Mouse (Mus musculus): ENCODE results near the gene Dedd2. TPM values are rescaled to one million over a fixed set of nuclear protein-coding genes. Genes with fewer than 3 reads are reported as not detected.
A peak's percentile ranks its signal among the peaks of the same experiment; 100 is the strongest.

Dedd2 gene
- polyA plus RNA-seq, 1 experiment = 109 TPM

DNA sequence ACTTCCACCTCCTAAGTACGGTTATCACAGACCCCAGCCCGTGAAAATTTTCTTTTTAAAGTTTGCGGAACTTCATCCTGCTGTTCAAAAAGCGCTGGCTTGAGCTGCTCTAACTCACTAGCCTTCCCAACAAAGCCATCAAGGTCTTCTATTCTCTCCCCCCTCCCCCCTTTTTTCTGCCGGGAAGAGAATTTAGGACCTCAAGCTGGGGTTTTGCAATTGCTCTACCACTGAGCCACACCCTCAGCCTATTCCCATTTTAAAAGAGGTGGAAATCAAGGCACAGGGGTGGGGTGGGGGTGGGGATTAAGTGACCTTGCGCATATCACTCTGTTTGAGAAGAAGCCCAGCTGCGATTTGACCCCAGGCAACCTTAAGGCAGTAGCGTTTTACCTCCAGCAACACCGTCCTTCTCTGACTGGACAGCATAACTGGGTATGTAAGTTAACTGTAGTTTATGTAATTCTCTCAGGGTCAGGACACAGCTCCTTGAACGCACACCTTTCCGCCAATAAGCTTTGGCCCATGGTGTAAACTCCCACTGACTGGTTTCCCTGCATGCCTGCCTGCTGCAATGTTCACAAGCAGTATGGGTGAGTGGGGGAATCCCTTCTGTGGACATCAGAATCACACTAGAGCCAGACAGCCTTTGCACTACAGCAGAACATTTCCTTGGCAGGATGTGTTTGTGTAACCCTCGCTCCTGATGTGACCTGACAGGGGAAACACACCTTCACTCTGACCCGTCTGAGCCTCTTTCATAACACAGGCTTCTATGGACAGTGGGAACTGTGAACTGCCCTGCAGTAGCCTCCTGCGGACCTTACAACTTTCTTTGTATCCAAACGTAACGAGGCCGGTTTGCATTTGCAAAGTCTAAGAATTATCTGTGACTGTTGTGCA lies 43.8 kb upstream of the Dedd2 start:
- TF ChIP-seq CTCF (IDR thresholded peaks at IDR 0.05; ENCODE audit: control insufficient read depth, insufficient read depth, low read length) = no peak
- no peak for TF ChIP-seq POLR2A (IDR thresholded peaks at IDR 0.05; ENCODE audit: borderline replicate concordance, control insufficient read depth, low read depth, low read length)
- H3K4me3 ChIP-seq (replicated peaks; ENCODE audit: control insufficient read depth, low read depth, low read length) = no peak overlapping the region
- 75% methylated on average over 17 of the region's 17 CpGs for WGBS
- no peak overlapping the region for H3K27ac ChIP-seq (ENCODE audit: control insufficient read depth, insufficient read depth, low read depth, low read length, poor library complexity)
- H3K4me1 ChIP-seq (ENCODE audit: control insufficient read depth, insufficient read depth, low read length) = peaks cover 1% of the 10 kb centered on the region; the same call in 1 of the 2 replicates

GRCm38 (mm10) chr7:25261896-25262295 lies 41.5 kb upstream of the Dedd2 start:
- H3K4me3 ChIP-seq (replicated peaks; ENCODE audit: control insufficient read depth, low read depth, low read length) = no peak overlapping the region
- no peak for TF ChIP-seq POLR2A (IDR thresholded peaks at IDR 0.05; ENCODE audit: borderline replicate concordance, control insufficient read depth, low read depth, low read length)
- no peak for TF ChIP-seq CTCF (IDR thresholded peaks at IDR 0.05; ENCODE audit: control insufficient read depth, insufficient read depth, low read length)
- 62% methylated on average over 1 of the region's 1 CpGs for WGBS
- no peak overlapping the region for H3K27ac ChIP-seq (ENCODE audit: control insufficient read depth, insufficient read depth, low read depth, low read length, poor library complexity)
- H3K4me1 ChIP-seq (ENCODE audit: control insufficient read depth, insufficient read depth, low read length) = peaks cover under 1% of the 10 kb centered on the region; the same call in 1 of the 2 replicates

DNA sequence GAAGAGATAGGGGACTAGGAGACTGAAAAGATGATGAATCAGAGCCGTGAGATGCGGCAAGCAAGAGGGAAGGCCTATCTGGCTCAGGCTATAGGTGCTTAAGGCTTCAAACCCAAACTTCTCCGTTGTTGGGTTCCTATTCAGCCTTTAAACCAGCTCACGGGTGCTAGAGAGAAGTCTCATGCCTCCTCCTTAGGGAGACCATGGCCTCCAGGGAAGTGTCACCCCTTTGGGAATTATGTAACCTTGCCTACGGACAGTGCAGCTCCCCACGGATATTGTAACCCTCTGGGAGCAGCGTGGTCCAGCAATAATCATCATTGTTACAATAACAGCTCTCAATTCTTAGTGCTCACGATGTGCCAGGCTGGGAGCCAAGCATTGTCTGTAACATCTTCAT lies 31.4 kb upstream of the Dedd2 start:
- WGBS = 37% methylated on average over 8 of the region's 8 CpGs
- Histone ChIP-seq H3K4me3 (replicated peaks; ENCODE audit: control insufficient read depth, low read depth, low read length) (no peak overlapping the region), H3K27ac (ENCODE audit: control insufficient read depth, insufficient read depth, low read depth, low read length, poor library complexity) (no peak overlapping the region), H3K4me1 (ENCODE audit: control insufficient read depth, insufficient read depth, low read length) (no peaks in the 10 kb centered on the region)
- TF ChIP-seq CTCF (IDR thresholded peaks at IDR 0.05; ENCODE audit: control insufficient read depth, insufficient read depth, low read length) (no peak), POLR2A (IDR thresholded peaks at IDR 0.05; ENCODE audit: borderline replicate concordance, control insufficient read depth, low read depth, low read length) (no peak)

DNA sequence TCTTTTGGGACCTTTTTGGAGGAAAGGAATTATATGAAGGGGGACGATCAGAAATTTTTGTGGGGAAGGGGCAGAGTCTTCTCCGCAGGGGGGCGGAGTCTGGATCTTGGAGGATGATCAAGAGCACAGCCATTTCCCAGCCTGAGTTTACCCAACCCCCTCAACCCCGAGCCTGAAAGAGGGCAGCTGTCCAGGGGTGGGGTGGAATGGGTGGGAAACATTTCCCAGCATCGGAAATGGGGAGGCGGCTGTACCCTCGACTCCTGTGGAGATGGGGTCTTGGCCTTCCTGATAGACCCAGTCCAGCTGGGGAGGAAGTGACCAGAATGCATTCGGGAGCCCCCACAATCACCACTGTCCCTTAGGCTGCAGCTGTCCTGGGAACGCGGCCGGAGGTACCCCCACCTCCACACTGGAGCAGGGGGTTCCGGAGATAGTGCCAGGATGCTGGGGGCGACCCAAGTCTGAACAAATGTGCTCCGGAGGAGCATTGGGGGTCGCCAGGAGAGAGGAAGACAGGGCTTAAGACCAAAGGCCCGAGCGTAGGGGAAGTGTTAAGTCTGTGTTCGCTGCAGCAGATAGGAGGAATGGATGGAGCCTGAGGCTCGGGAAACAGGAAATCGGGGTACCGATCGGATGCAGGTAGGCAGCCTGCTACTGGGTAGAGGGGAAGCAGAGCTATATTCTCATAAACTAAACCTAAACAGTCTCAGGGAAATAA lies 30.8 kb upstream of the Dedd2 start:
- no peak for TF ChIP-seq CTCF (IDR thresholded peaks at IDR 0.05; ENCODE audit: control insufficient read depth, insufficient read depth, low read length)
- no peak for TF ChIP-seq POLR2A (IDR thresholded peaks at IDR 0.05; ENCODE audit: borderline replicate concordance, control insufficient read depth, low read depth, low read length)
- Histone ChIP-seq H3K27ac (ENCODE audit: control insufficient read depth, insufficient read depth, low read depth, low read length, poor library complexity) (no peak overlapping the region), H3K4me1 (ENCODE audit: control insufficient read depth, insufficient read depth, low read length) (no peaks in the 10 kb centered on the region; the same call in 1 of the 2 replicates), H3K4me3 (replicated peaks; ENCODE audit: control insufficient read depth, low read depth, low read length) (no peak overlapping the region)
- WGBS = 4% methylated on average over 22 of the region's 22 CpGs

DNA sequence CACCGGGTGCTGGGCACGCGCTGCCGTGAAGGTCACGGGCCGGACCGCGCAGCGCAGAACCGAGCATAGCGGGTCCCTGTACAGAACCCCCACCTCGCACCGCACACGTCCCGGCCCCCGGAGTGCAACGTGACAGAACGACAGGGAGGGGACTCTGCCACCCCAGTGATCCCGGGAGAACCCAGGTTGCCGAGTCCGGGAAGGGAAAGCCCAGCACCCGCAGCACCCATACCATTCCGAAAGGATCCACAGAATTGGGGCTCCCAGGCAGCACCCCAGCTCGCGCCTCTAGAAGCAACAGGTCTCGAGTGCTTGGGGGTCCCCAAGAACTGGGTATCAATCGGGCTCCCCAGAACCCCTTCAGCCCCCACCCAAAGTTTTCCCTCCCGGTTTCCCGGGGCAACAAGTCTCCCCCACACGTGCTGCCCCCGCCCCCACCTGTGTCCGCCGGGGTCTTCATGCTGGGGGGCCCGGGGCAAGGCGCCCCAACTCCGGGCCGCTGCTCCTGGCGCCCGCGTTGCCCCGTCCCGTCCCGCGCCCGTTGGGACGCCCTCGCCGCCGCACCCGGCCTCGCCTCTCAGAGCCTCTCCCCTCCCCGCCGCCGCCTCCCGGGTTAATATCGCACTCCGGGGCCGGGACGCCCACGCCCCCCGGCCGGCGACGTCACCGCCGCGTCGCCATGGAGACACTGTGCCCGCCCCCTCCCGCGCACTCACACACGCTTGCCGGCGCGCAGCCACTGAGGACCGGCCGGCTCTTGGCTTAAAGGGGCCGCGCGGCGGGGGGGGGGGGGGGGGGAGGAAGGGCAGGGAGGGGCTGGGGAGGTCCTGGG lies 29.9 kb upstream of the Dedd2 start, which contains the start of gene Erf:
Erf (minus strand) TSS at position 621 of the 832 bp plus-strand sequence.
- TF ChIP-seq CTCF (IDR thresholded peaks at IDR 0.05; ENCODE audit: control insufficient read depth, insufficient read depth, low read length) (no peak), POLR2A (IDR thresholded peaks at IDR 0.05; ENCODE audit: borderline replicate concordance, control insufficient read depth, low read depth, low read length) (peak; percentile 74; the same call in 1 of the 2 replicates)
- Histone ChIP-seq H3K4me1 (ENCODE audit: control insufficient read depth, insufficient read depth, low read length) (no peaks in the 10 kb centered on the region; the same call in 1 of the 2 replicates), H3K27ac (ENCODE audit: control insufficient read depth, insufficient read depth, low read depth, low read length, poor library complexity) (peak within 1 kb of the TSS; percentile 70), H3K4me3 (replicated peaks; ENCODE audit: control insufficient read depth, low read depth, low read length) (peak within 1 kb of the TSS; percentile 94)
- WGBS = 1% methylated on average over 77 of the region's 81 CpGs

- no peak for TF ChIP-seq POLR2A (IDR thresholded peaks at IDR 0.05; ENCODE audit: borderline replicate concordance, control insufficient read depth, low read depth, low read length)
- no peak for TF ChIP-seq CTCF (IDR thresholded peaks at IDR 0.05; ENCODE audit: control insufficient read depth, insufficient read depth, low read length)
- WGBS = 1% methylated on average over 60 of the region's 73 CpGs
- no peaks in the 10 kb centered on the region; the same call in 1 of the 2 replicates for H3K4me1 ChIP-seq (ENCODE audit: control insufficient read depth, insufficient read depth, low read length)
These were observed 29.1 kb upstream of the Dedd2 start for GRCm38 (mm10) chr7:25249314-25250140.

GRCm38 (mm10) chr7:25248846-25249313 lies 28.5 kb upstream of the Dedd2 start:
- Histone ChIP-seq H3K27ac (ENCODE audit: control insufficient read depth, insufficient read depth, low read depth, low read length, poor library complexity) (peak overlapping the region; percentile 33; the same call in 1 of the 2 replicates), H3K4me3 (replicated peaks; ENCODE audit: control insufficient read depth, low read depth, low read length) (peak overlapping the region; percentile 60), H3K4me1 (ENCODE audit: control insufficient read depth, insufficient read depth, low read length) (no peaks in the 10 kb centered on the region; the same call in 1 of the 2 replicates)
- WGBS = under 1% methylated on average over 25 of the region's 25 CpGs
- TF ChIP-seq POLR2A (IDR thresholded peaks at IDR 0.05; ENCODE audit: borderline replicate concordance, control insufficient read depth, low read depth, low read length) = no peak
- 0 out of 2 replicates have a peak, but pooled peaks have one; percentile 6 for TF ChIP-seq CTCF (IDR thresholded peaks at IDR 0.05; ENCODE audit: control insufficient read depth, insufficient read depth, low read length)

More at GRCm38 (mm10) chr7:25249314-25250140, 29.1 kb upstream of the Dedd2 start:
- H3K4me3 ChIP-seq (replicated peaks; ENCODE audit: control insufficient read depth, low read depth, low read length) = peak overlapping the region; percentile 94
- peak overlapping the region; percentile 70; the same call in 1 of the 2 replicates for H3K27ac ChIP-seq (ENCODE audit: control insufficient read depth, insufficient read depth, low read depth, low read length, poor library complexity)
